Mouse (Mus musculus): ENCODE measurements around the gene Arntl.

The Arntl gene

GRCm38 (mm10) chr7:113208388-113208753 lies 1.1 kb downstream of the Arntl start:
- DNase-seq (ENCODE audit: low spot score), result no peak

- DNase-seq (ENCODE audit: low spot score), result no peak
Observed at GRCm38 (mm10) chr7:113210441-113210840, 3.2 kb downstream of the Arntl start.

- no peak for DNase-seq (ENCODE audit: low spot score)
Observed at GRCm38 (mm10) chr7:113214245-113215169, 7.2 kb downstream of the Arntl start.

GRCm38 (mm10) chr7:113216152-113216551 lies 8.9 kb downstream of the Arntl start:
- DNase-seq (ENCODE audit: low spot score), result no peak

DNA sequence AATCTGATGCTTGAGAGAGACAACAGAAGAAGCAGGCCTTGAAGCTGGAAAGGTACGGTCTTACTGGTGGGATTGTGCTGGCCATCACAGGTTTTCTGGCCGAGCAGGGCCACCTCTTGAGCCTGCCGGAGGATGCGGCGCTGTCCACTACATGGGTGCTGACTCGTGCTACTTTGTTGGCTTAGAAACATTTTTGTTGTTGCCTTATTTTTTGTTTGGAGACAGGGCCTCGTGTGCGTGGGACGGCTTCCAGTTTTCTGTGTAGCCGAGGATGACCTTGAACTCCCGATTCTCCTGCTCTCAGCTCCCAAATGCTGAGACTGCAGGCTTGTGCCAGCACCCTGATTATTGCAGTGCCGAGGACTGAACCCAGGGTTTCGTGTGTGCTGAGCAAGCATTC lies 12.2 kb downstream of the Arntl start:
- DNase-seq (ENCODE audit: low spot score), result no peak

DNA sequence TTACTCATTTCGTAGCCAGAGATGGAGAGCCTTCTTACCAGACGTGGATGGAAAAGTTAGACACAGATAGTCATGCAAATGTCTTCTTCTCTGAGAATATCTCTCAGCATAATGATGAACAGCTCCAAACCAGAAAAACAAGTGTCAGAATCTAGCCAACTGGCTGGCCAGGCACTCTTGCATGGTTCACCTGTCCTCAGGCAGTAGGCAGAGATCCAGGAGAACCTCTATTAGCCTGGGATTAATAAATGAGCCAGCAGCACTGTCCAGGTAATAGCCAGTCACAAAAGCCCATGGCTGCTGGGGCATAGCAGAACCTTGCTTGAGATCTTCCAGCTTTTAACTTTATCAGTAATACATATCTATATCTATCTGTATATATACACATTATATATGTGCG lies 12.6 kb downstream of the Arntl start:
- no peak for DNase-seq (ENCODE audit: low spot score)

DNA sequence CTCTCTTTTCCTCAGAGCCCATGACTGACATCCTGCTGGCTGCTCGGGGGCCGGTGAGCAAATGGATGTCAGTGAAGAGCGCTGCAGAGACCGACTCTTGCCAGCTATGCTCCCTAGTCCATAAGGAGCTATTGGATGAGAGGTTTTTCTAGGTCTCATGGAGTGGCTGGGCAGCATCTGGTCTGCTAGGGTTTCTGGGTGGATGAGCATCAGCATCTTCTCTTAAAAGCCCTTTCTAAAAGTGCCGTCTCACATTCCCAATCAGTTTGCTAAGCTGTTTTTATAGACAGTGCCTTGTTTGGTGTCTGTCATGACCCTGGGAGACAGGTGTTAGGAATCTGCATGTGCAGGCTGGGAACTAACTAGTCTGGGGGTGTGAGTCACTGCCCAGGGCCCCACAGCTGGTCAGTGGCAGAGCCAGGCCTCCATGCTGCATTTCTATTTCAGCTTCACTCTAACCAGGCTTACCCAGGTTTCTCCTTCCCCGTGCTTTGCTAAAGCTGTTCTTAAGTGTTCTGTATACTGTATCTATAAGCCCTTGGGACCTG lies 13.5 kb downstream of the Arntl start:
- DNase-seq (ENCODE audit: low spot score), result no peak

- no peak for DNase-seq (ENCODE audit: low spot score)
Observed at GRCm38 (mm10) chr7:113222821-113223220, 15.6 kb downstream of the Arntl start.

DNA sequence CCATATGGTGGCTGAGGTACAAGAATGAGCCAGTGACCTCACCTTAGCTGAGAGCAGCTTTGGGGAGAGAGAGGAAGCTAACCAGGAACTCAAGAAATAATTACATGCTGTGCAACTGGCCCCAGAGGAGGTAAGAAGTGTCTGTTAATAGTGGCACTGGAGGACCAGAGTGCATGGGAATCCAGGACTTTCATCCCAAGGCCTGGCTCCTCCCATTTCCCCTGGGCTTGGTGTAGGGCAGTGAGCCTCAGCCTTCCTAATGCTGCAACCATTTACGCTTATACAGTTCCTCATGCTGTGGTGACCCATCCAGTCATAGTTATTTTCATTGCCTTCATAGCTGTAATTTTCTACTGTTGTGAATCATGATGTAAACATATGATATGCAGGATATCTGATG lies 17.4 kb downstream of the Arntl start:
- no peak for DNase-seq (ENCODE audit: low spot score)

GRCm38 (mm10) chr7:113228498-113228897 lies 21.2 kb downstream of the Arntl start:
- no peak for DNase-seq (ENCODE audit: low spot score)

DNA sequence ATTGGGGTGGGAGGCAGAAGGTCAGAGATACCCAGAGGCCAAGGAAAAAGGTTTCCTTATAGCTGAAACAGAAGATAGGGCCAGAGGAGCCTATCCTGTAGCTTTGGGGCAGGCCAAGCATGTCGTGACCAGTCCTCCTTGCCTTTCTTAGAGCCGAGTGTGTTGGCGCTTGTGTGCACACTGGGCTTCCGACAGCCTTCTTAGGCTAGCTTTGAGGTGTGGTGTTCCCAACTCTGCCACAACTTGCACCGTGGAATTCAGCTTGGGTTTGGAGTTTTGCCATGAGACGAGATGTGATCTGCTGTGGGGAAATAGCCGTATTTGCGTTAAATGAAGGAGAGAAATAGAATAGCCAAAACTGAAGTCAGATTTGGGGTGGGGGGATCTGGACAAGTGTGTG lies 28.9 kb downstream of the Arntl start:
- DNase-seq (ENCODE audit: low spot score), result no peak

DNA sequence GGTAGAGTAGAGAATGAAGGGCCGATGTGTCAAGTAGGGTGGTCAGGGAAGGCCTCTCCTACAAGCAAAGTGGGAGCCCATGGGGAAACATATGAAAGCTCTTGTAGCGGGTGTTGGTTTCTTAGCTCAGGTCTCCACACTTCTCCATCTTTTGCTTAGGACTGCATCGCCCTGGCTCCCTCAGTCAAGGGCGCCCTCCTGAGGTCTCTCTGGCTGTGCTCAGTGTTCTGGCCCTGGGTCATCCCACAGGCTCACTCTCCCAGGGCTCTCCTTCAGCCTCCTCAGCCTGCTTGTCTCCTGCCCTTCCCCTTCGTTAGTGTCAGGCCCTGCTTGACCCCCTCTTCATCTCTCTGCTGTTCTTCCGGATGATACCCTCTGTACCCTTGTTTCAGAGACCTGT lies 31.1 kb downstream of the Arntl start:
- no peak for DNase-seq (ENCODE audit: low spot score)

- DNase-seq (ENCODE audit: low spot score), result no peak
Observed at GRCm38 (mm10) chr7:113239448-113240130, 32.3 kb downstream of the Arntl start.

DNA sequence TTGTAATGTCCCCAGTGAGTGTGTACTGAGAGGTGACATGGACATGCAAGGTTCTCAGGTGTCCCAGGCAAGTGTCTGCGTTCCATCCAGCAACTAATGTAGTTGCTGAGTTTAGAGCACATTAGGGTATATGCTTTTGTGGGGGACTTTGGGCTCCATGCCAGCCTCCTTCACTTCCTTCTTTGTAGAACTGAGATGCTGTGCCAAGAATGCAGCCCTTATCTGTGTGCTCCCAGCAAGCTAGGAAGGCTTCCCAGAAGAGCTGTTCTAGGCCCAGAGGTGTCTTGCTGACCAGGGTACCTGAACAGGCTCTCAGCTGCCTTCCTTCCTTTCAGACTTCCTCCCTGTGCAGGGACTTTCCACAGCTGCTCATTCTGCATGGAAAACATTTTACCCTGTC lies 33.2 kb downstream of the Arntl start:
- DNase-seq (ENCODE audit: low spot score), result no peak

DNA sequence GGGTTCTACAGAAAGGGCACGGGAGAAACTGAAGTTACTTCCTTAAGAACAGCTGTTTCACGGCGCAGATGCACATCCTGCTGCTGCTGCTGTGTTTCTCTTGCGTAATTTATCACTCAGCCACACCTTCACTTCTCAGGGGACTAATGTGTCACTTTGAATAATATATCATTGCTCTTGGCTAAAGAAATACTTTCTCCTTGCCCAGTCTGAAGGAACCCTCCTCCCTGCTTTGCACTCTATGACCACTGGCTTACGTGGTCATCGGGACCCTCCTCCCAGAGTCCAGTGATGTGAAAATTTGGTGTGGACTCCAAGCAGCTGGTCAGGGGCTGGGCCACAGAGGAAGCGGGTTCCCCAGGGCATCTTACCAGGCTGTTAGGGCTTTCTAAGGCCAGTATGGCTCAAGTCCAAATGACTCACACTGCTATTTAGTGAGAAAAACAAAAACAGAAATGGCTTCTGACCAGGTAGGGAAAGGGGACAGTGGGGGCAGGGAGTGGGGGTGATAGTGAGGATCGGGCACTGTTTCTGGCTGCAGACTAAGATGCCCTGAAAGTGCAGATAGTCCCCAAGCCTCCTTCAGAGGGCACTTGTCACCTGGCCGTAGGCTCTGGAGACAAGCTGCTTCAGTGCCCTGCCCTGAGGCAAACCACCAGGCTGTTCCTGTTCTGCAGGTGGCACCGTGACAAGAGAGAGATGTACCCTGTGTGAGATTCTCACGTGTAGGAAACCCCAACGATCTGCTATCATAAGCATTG lies 34.8 kb downstream of the Arntl start:
- no peak for DNase-seq (ENCODE audit: low spot score)

DNA sequence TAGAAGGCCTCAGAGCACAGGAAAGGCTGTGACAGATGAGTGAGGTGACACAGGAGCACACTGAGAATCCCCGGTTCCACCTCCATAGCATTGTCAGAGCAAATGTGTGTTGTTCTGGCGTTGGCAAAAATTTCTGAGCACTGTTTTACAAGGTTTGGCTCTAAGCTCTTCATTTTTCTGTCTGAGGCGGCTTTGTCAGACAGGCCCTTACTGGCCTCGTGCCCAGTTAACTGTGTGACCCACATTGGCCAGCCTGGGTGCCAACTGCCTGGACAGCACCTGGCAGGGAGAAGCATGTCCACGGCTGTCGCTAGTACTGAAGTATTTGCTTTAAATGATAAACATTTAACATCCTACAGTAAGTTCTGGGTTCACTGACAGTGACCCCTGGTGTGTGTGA lies 35.4 kb downstream of the Arntl start:
- no peak for DNase-seq (ENCODE audit: low spot score)

DNA sequence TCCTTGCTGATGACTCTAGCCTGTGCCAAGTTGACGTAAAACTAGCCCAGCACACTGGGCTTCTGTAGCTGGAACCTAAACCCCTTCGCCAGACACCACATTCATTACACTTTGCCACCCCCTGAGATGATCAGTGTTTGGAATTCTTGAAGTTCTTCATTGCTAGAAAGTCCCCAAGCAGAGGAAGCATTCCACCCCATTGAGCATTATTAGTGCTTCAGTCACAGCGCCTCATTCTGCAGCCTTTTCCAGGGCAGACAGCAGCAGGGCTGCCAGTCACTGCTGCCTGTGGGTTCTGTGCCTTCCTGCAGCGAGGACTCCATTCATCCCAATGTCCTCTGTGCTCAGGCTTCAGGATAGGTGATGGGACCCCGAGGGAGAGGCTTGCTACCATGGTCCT lies 37.9 kb downstream of the Arntl start:
- no peak for DNase-seq (ENCODE audit: low spot score)

DNA sequence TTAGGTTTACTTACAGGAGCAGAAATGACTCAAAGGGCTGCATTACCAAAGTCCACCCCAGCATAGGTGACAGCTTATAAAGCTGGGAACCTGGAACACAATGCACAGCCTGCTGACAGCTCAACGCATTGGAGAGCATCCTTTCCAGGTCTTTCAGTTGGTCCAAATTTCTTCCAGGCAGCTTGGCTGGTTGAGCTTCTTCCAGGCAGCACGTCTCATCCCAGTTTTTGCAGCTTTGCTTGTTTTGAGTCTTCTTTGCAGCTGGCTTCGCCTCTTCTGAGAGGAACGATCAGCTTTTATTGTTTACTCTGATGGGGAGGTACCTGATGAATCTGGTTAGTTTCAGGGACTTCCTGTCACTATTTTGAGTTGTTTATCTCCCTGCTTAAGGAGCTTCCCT lies 39.2 kb downstream of the Arntl start:
- no peak for DNase-seq (ENCODE audit: low spot score)

DNA sequence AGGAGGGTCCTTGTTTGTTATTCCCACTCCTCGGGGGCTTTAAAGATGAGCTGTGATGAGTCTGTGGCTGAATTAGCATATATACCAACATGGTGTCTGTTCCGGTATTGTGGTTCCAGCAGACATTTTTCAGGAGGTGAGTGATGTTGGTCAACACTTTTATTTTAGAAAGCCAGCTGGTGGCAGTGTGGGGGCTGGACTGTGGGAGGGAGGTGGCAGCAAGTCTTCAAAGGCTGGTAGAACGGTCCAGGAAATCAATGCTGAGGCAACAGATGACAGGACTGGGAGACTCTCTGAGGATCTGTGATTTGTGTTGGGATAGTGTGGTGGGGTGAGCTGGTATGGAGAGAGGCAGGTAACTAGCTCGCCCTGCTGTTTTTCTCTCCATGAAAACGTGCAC lies 39.9 kb downstream of the Arntl start:
- DNase-seq (ENCODE audit: low spot score), result no peak

DNA sequence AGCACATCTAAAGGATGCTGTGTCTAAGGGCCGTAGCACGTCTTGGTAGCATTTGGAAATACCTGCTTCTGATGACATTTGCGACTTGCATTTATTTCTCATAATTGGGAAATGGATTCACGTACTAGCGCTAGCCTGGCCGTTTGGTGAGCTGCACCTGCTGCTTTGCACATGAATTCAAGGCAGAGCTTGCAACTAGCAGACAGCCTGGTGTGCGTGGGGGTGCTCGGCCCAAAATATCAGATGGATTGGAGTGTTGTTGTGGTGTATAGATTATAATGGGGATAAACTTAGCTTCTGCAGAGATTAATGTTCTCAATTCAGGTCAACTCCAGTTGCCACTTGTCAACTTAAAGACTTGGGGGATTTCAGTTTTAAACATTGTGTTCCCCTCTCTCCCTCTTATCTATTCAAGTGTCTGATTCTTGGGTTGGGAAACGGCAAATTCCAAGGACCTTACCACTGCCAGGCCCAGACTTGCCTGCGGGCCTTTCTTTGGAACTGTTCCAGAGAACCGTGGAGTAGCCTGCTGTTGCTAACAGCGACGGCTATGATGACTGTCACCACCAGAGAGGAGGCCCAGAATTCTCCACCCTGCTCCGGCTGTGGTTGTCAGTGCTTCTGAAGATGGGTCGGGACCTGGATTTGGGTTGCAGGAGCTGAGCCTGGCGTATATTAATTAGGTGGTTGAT lies 42.0 kb downstream of the Arntl start:
- no peak for DNase-seq (ENCODE audit: low spot score)

- DNase-seq (ENCODE audit: low spot score), result no peak
Observed at GRCm38 (mm10) chr7:113250433-113250991, 43.2 kb downstream of the Arntl start.

- no peak for DNase-seq (ENCODE audit: low spot score)
Observed at GRCm38 (mm10) chr7:113251001-113251400, 43.7 kb downstream of the Arntl start.
